Mouse (Mus musculus) cerebellum, adult 11 months (tissue): ENCODE results near the gene Dvl2.

Source experiments
- DNase-seq: peaks from one replicate; pipeline ENCODE4 v3.0.0; 2022

The Dvl2 gene

DNA sequence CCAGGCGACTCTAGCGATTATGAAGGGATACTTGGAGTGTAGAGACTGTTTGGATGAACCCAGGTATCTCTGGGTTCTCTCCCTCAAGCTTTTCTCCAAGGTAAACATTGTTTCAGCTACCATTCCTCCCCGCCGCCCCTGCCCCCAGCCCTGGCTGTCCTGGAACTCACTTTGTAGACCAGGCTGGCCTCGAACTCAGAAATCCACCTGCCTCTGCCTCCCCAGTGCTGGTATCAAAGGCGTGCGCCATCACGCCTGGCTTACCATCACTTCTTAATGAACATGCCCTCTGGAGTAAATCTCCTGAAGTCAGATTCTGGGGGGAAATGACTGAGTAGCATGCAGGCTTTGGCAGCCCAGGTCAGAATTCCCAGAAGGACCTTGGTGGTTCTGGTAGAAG is 18.2 kb upstream of the Dvl2 start, which contains the start of gene Elp5:
TSS of gene Elp5 (minus strand) at position 293 of the 400 bp plus-strand sequence.
- no peak for DNase-seq

DNA sequence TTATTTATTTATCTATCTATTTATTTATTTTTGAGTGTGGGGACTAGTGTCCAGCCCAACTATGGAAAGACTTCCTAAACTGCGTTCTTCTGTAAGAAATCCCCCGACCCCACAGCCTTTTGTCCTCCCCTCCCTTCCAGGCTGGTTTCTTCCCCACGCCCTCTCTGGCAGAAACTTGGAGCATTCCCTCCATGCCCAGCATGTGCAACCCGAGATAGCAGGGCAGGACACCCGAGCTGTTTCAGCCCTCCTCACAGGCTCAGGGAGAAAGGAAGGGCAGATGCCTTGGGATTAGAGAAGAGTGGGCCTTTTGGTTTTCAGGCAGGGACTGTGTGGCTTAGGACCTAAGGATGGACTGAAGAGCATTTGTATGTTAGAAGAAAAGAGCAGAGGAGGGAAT is 17.5 kb upstream of the Dvl2 start:
- no peak for DNase-seq

DNA sequence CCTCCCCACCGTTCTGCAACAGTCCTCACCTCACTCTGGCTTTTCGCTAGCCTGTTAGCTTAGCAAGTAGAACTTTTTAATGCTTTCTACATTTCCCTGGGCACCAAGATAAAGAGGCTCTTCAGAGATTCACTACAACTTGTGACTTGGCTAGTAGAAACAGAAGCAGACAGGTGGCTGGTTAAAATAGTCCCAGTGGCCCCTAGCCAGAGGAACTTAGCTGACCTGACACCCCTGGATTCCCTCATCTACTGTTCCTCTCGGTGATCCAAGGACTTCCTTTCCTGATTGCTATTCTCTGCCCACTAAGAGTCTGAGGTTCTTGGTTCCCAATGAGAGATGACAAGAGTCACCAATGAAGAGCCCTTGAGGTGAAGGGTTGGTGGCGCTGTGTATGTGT is 17.0 kb upstream of the Dvl2 start:
- DNase-seq: no peak

DNA sequence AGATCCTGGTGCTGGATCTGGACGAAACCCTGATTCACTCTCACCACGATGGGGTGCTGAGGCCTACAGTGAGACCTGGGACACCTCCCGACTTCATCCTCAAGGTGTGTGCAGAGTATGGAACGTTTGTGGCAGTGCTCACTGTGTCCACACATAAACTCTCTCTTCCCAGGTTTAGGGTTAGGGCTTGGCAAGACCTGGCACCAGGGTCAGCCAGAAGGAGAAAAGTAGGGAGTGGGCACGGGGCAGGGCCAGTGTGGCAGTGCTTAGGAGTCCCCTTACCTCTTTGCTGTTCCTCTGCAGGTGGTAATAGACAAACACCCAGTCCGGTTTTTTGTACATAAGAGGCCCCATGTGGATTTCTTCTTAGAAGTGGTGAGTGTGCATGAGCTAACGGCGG is 16.0 kb upstream of the Dvl2 start:
- DNase-seq: no peak

DNA sequence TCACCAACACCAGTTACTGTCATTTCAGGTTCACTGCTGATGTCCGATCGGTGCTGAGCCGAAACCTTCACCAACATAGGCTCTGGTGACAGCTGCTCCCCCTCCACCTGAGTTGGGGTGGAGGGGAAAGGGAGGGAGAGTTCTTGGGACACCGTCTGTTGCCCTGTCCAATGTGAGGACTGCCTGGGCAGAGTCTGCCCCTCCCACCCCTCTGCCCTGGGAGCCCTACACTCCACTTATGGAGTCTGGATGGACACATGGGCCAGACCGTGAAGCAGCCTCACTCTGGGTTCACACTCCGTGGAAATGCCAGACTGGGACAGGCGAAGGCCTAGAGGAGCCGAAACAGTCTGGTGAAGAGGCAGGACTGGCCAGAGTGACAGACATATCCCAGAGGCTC is 10.4 kb upstream of the Dvl2 start:
- DNase-seq: no peak

- DNase-seq: peak; percentile 93
Measured at GRCm38 (mm10) chr11:69990850-69991691, 9.3 kb upstream of the Dvl2 start, which contains the start of gene Gabarap. Gabarap (plus strand) TSS chr11:69991143.

GRCm38 (mm10) chr11:69991711-69992110 is 8.7 kb upstream of the Dvl2 start:
- DNase-seq: no peak

DNA sequence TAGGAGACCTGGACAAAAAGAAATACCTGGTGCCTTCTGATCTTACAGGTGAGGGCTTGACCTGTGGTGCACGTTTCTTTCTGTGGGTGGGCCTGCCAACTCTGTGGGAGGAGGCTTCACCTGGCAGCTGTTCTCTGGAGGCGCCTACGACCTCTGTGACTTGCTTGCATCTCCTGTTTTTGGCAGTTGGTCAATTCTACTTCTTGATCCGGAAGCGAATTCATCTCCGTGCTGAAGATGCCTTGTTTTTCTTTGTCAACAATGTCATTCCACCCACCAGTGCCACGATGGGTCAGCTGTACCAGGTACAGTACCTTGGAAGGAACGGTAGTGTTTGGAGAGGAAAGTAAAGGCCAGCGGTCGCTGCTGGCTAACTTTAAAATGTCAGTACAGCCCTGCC is 8.0 kb upstream of the Dvl2 start:
- DNase-seq: no peak

DNA sequence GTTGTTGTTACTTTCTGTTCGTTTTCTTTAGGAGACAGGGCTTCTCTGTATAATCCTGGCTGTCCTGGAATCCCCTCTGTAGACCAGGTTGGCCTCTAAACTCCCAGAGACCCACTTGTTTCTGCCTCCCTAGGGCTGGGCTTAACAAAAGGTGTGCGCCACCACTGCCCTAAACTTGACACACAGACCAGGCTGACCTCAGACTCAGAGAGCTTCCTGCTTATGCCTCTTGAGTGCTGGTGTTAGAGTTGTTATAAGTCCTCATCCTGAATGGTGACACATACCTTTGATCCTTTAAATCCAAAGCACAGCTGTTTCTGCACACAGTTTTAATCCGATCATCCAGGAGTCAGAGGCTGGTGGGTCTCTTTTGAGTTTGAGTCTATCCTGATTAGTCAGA is 7.5 kb upstream of the Dvl2 start:
- no peak for DNase-seq

- peak; percentile 7 for DNase-seq
Measured at GRCm38 (mm10) chr11:69994401-69995090, 5.8 kb upstream of the Dvl2 start.

GRCm38 (mm10) chr11:69995391-69995960 is 4.9 kb upstream of the Dvl2 start, which contains the start of gene Phf23:
Phf23 (plus strand) TSS chr11:69995777.
- peak; percentile 96 for DNase-seq

GRCm38 (mm10) chr11:69996161-69997061 is 4.0 kb upstream of the Dvl2 start:
- peak; percentile 55 for DNase-seq

GRCm38 (mm10) chr11:69997070-69997509 is 3.3 kb upstream of the Dvl2 start:
- peak; percentile 75 for DNase-seq

GRCm38 (mm10) chr11:69998567-69999491 is 1.6 kb upstream of the Dvl2 start:
- DNase-seq: no peak

GRCm38 (mm10) chr11:69999666-70000065 is 729 bp upstream of the Dvl2 start:
- DNase-seq: no peak

DNA sequence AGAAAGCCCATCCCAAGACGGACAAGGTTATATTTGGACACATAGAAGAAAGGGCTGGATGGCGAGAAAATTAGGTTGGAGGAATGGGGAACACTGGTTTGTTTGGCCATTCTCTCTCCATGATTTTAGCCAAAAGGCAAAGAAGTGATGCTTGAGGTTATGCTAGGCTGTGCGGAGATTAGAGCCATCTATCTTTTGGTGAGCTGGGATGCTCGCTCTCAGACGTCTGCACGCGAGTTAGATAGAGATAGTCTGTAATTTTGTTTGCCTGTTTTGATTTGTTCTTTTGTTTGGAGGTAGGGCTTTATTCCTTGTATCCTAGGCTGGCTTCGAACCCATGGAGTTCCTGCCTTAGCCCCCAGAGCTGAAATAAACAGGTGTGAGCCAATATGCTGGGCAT is 764 bp downstream of the Dvl2 start:
- no peak for DNase-seq

GRCm38 (mm10) chr11:70001865-70002264 is 1.5 kb downstream of the Dvl2 start:
- no peak for DNase-seq

- no peak for DNase-seq
Measured at GRCm38 (mm10) chr11:70002471-70002870, 2.1 kb downstream of the Dvl2 start.

DNA sequence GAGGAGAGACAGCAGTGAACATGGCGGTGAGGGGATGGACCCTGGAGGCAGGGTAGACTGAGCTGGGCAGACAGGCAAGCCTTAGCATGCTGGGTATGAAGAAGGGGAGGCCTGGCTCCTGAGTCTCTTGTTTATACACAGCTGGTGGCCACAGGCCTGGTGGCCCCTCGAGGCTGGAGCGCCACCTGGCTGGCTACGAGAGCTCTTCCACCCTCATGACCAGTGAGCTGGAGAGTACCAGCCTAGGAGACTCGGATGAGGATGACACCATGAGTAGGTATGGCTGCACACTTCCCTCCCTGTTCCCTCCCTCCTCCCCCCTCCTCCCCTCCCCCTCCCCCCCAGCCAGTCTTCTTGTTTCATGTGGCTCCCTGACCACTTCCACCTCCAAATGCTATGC is 5.1 kb downstream of the Dvl2 start:
- no peak for DNase-seq

DNA sequence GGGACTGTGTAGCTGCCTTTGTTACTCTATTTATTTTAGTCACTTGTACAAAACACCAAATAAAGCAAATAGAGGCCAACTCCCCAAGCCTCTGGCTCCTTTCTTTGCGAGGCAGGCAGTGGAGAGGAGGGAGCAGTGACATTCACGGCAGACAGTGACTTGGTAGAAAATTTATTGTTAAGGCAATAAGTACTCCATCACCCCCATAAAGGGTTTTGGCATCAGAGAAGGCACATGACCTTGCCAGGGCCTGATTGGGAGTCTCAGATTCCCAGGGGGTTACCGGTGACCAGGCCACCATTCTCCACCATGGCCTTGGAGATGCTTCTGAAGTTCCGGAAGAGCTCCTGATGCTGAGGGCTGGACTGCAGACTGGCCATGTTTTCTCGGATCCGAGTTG is 9.6 kb downstream of the Dvl2 start:
- no peak for DNase-seq

DNA sequence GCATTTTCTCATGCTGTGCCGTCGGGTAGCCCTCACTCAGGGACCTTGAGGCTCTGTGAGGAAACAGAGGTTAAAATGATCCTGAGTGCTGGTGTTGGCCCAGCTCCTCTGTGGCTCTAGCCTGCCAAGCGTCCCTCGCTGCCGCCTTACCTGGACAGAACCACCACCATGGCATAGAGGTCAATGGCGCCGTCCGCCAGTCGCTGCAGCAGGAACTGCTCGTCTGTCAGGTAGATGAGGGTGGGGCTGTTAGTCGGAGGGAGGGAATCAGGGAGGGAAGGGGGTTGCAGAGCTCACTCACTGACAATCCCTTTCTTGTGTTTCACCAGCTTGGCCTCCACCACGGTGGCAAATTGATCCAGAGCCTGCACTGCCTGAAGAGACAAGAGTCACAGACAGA is 10.2 kb downstream of the Dvl2 start:
- no peak for DNase-seq

- DNase-seq: no peak
Measured at GRCm38 (mm10) chr11:70010961-70011360, 10.6 kb downstream of the Dvl2 start.
